Mouse (Mus musculus): ENCODE results near the gene B4gat1. TPM values are rescaled to one million over a fixed set of nuclear protein-coding genes. Genes with fewer than 3 reads are reported as not detected.

Gene B4gat1
- polyA plus RNA-seq, 1 experiment, result 13.6 TPM

DNA sequence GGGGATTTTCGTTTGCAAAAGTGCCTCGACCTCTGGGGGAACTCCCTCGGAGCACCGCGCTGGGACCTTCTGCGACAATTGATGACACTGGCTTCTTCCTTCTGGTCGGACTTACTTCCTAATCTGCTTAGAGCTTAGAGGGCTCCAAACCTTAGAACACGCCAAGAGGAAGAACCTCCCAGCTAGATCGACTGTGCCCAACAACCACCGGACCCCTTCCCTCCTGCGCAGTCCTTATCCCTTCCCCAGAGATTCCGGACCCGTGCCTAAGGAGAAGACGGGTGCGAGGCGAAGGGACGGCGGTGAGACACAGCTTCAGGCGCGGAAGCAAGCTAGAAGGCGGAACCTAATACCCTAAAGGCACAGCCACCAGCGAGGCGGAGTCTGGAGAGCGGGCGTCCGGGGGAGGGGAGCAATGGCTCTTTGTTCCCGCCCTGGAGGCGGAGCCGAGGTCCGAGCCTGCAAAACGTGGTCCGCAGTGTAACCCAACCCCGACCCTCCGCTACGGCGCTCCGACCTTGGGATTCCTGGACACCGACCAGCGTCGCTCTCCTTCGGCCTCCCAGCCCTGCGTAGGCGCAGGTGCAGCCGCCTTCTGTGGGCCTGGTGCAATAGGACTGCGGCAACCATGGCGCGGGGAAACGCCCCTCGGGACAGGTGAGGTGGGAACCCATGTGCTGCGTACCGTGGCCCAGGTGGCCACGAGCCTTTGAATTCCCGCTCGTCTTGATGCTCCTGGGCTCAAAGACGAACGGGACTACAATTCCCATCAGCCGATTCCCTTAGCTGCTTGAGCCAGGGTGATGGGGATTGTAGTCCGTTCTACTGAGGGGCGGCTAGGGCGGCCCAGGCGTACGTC lies 14.8 kb upstream of the B4gat1 start, which contains the start of gene Slc29a2:
Gene Slc29a2, plus strand, starts transcription at position 240 of the 859 bp plus-strand sequence.
- under 1% methylated on average over 62 of the region's 62 CpGs for WGBS
- no peak for DNase-seq (ENCODE audit: low read depth, low spot score)

GRCm38 (mm10) chr19:5026111-5026510 lies 12.5 kb upstream of the B4gat1 start:
- DNase-seq (ENCODE audit: low read depth, low spot score), result no peak
- WGBS, result 91% methylated on average over 8 of the region's 8 CpGs

- 83% methylated on average over 3 of the region's 3 CpGs for WGBS
Measured at GRCm38 (mm10) chr19:5032686-5033085, 5.9 kb upstream of the B4gat1 start.

GRCm38 (mm10) chr19:5036577-5036976 lies 2.0 kb upstream of the B4gat1 start:
- WGBS, result 80% methylated on average over 4 of the region's 4 CpGs
- no peak for DNase-seq (ENCODE audit: low read depth, low spot score)

More at GRCm38 (mm10) chr19:5032686-5033085, 5.9 kb upstream of the B4gat1 start:
- no peak for DNase-seq (ENCODE audit: low read depth, low spot score)

GRCm38 (mm10) chr19:5037678-5038571 lies 701 bp upstream of the B4gat1 start:
- 4% methylated on average over 32 of the region's 32 CpGs for WGBS
- DNase-seq (ENCODE audit: low read depth, low spot score), result no peak

- 7% methylated on average over 41 of the region's 41 CpGs for WGBS
- DNase-seq (ENCODE audit: low read depth, low spot score), result no peak
Measured at GRCm38 (mm10) chr19:5039301-5040114, 882 bp downstream of the B4gat1 start.

DNA sequence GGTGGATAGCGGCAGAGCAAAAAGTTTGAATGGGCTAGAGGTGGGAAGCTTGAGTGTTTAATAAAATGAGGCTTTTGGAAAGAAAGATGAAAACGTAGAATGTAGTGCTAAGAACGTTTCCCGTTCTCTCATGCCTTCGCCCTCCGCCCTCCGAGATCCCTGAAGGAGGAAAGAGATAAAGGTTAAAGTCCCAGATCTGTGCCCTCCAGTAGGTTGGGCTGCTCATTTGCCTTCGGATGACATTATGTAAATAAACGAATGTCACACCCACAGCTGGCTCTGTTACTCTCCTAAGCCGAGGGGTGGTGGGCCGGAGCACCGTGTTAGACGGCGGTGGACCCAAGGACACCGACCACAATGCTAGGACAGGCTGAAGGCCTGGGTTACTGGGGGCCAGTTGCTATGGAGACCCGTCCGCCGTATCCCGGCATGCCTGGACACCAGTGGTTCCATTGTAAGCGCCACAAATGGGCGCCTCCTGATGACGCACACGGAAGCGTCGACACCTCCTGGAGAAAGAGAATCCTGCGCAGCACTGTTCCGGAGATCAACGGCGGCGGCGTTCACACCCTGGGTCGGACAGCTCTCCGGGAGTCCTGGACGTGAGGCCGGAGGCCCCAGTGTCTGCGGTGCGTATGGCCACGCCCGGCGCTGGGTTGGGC lies 2.4 kb downstream of the B4gat1 start, which contains the start of gene Brms1:
Gene Brms1, plus strand, starts transcription at position 493 of the 662 bp plus-strand sequence.
- no peak for DNase-seq (ENCODE audit: low read depth, low spot score)
- 2% methylated on average over 40 of the region's 40 CpGs for WGBS

DNA sequence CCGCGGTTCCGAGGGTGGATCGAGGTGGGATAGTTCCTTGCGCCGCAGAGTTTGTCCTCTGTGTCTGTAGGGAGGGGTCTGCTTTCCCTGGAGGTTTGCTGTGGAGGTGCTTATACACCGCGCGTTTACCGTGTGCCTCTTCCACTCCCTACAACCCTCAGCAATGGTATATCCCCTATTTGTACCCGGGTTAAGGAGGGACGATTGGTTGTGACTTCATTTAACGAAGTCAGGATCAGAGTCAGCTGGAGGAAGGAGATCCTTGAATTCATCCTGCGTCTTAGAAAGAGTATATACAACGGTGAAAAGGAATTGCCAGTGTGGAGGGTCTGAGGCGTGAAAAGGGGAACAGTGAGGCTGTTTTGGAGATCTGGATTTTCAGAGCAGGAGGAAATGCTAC lies 3.0 kb downstream of the B4gat1 start:
- under 1% methylated on average over 16 of the region's 16 CpGs for WGBS
- DNase-seq (ENCODE audit: low read depth, low spot score), result no peak

- DNase-seq (ENCODE audit: low read depth, low spot score), result no peak
- WGBS, result 67% methylated on average over 4 of the region's 4 CpGs
Measured at GRCm38 (mm10) chr19:5045531-5045930, 6.9 kb downstream of the B4gat1 start.

- no peak for DNase-seq (ENCODE audit: low read depth, low spot score)
- WGBS, result 73% methylated on average over 14 of the region's 14 CpGs
Measured at GRCm38 (mm10) chr19:5048138-5049056, 9.8 kb downstream of the B4gat1 start.

DNA sequence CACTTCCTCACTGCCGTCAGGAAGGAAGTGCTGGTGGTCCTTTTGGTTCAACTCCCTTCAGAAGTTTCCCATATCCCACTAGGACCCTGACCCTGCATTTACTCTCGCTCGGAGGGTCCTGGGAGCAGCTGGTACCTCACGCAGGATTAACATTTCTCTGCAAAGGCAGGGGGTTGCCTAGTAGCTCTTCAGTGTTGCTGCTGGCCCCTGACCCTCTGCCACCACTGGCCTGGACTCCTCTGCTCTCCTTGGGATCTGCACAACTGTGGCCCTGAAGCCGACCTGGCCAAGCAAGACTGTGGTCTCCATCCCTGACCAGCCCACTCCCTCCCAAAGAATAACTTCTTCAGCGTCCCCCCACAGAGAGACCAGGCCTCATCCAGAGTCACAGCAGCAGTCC lies 10.7 kb downstream of the B4gat1 start:
- 91% methylated on average over 6 of the region's 6 CpGs for WGBS
- DNase-seq (ENCODE audit: low read depth, low spot score), result no peak

- 16% methylated on average over 14 of the region's 14 CpGs for WGBS
- DNase-seq (ENCODE audit: low read depth, low spot score), result no peak
Measured at GRCm38 (mm10) chr19:5050047-5050905, 11.7 kb downstream of the B4gat1 start, which contains the start of gene Rin1. Rin1 (plus strand) TSS chr19:5050481.

DNA sequence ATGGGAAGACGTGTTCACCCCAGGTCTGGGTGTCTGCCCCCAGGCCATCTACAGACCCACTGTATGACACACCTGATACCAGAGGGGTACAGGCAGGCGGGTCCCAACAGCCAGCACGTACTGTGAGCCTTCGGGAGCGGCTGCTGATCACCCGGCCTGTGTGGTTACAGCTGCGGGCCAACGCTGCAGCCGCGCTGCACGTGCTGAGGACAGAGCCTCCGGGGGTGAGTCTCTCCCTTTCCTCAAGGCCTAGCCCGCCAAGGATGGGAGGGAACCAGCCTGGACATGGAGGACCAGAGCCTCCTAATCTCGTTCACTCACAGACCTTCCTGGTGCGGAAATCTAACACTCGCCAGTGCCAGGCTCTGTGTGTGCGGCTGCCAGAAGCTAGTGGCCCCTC lies 12.4 kb downstream of the B4gat1 start:
- no peak for DNase-seq (ENCODE audit: low read depth, low spot score)
- WGBS, result 6% methylated on average over 17 of the region's 17 CpGs

DNA sequence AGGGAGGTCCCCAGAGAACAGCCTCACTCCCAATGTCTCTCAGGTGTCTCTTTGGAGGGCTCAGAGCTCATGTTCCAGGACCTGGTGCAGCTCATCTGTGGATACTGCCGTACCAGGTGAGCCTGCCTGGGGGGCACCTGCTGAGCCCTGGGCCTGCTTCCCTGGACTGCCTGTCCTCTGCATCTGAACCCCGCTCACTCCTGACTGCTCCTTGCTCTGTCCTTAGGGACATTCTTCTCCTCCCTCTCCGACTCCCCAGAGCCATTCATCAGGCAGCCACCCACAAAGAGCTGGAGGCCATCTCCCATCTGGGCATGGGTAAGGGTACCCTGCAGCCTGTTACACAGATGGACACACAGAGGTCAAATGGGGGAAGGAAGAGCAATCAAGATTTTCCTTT lies 12.9 kb downstream of the B4gat1 start:
- WGBS, result 71% methylated on average over 3 of the region's 3 CpGs
- DNase-seq (ENCODE audit: low read depth, low spot score), result no peak

GRCm38 (mm10) chr19:5052166-5052822 lies 13.7 kb downstream of the B4gat1 start:
- WGBS, result 76% methylated on average over 25 of the region's 25 CpGs
- no peak for DNase-seq (ENCODE audit: low read depth, low spot score)

GRCm38 (mm10) chr19:5052853-5053252 lies 14.2 kb downstream of the B4gat1 start:
- no peak for DNase-seq (ENCODE audit: low read depth, low spot score)
- WGBS, result 89% methylated on average over 17 of the region's 17 CpGs

GRCm38 (mm10) chr19:5053909-5054308 lies 15.3 kb downstream of the B4gat1 start:
- no peak for DNase-seq (ENCODE audit: low read depth, low spot score)
- WGBS, result 34% methylated on average over 9 of the region's 9 CpGs
